In genomic region chr6:148652434-148652833, GRCm38 (mm10) we compare ENCODE assay signal across 22 mouse cellular contexts.
DNase-seq lines count a peak whose midpoint lies in the region; ATAC-seq and TF ChIP-seq lines count a peak whose summit lies in the region.
"Had no signal": no experiment of that assay in that cellular context is flagged by ENCODE, and none has a peak within 500 bp of the region (broad histone marks: within the 10 kb centered on the region; RNA-seq: fewer than 3 reads in every experiment).

No protein-coding gene starts in this region.

- no peak for ATAC-seq in liver, embryonic 14.5 days (ENCODE audit: insufficient read depth)
- no peak for ATAC-seq in liver, embryonic 12.5 days
- ATAC-seq in forebrain, embryonic 16.5 days = peak; percentile 63; the same call in 1 of the 2 replicates
- ATAC-seq in midbrain, postnatal 0 days (ENCODE audit: low FRiP score) = peak; percentile 54
- ATAC-seq in activated CD4-positive, CD25-positive, alpha-beta regulatory T cell, adult 4 months = no peak
- ATAC-seq: hindbrain, postnatal 0 days; Patski had no signal

- H3K9me3 ChIP-seq in liver, embryonic 14.5 days (ENCODE audit: control insufficient read depth, low read length) = no peaks in the 10 kb centered on the region
- no peaks in the 10 kb centered on the region for H3K9me3 ChIP-seq in liver, embryonic 12.5 days (replicated peaks)
- H3K9me3 ChIP-seq in forebrain, embryonic 16.5 days (ENCODE audit: control insufficient read depth, low read length) = no peaks in the 10 kb centered on the region
- no peaks in the 10 kb centered on the region for H3K9me3 ChIP-seq in midbrain, postnatal 0 days (ENCODE audit: low read length)
- H3K9me3 ChIP-seq: embryonic facial prominence, embryonic 10.5 days; heart, embryonic 15.5 days; hindbrain, embryonic 13.5 days had no signal

- H3K4me3 ChIP-seq in liver, embryonic 14.5 days (ENCODE audit: insufficient read depth in 1 of 2, low read depth in 2 of 2, low read length in 2 of 2) = no peak overlapping the region
- no peak overlapping the region for H3K4me3 ChIP-seq in liver, embryonic 12.5 days
- no peak overlapping the region for H3K4me3 ChIP-seq in forebrain, embryonic 16.5 days (replicated peaks; ENCODE audit: low read length)
- H3K4me3 ChIP-seq in midbrain, postnatal 0 days (ENCODE audit: low read depth, low read length) = no peak overlapping the region
- H3K4me3 ChIP-seq: embryonic facial prominence, embryonic 10.5 days; heart, adult 2 months; heart, embryonic 15.5 days; hindbrain, embryonic 13.5 days had no signal

- no peaks in the 10 kb centered on the region for H3K36me3 ChIP-seq in liver, embryonic 14.5 days (replicated peaks; ENCODE audit: control insufficient read depth, insufficient read depth, low read depth)
- H3K36me3 ChIP-seq in liver, embryonic 12.5 days = no peaks in the 10 kb centered on the region
- H3K36me3 ChIP-seq in forebrain, embryonic 16.5 days (ENCODE audit: control insufficient read depth, insufficient read depth) = no peaks in the 10 kb centered on the region
- no peaks in the 10 kb centered on the region for H3K36me3 ChIP-seq in midbrain, postnatal 0 days (ENCODE audit: insufficient read depth, low read length)
- H3K36me3 ChIP-seq: embryonic facial prominence, embryonic 10.5 days; heart, embryonic 15.5 days; hindbrain, embryonic 13.5 days had no signal

- no peak overlapping the region for H3K27ac ChIP-seq in liver, embryonic 14.5 days
- H3K27ac ChIP-seq in liver, embryonic 12.5 days = no peak overlapping the region
- H3K27ac ChIP-seq in forebrain, embryonic 16.5 days (ENCODE audit: low read length) = no peak overlapping the region
- H3K27ac ChIP-seq in midbrain, postnatal 0 days (ENCODE audit: low read depth, low read length) = no peak overlapping the region
- H3K27ac ChIP-seq: embryonic facial prominence, embryonic 10.5 days; heart, adult 2 months; heart, embryonic 15.5 days; hindbrain, embryonic 13.5 days; hindbrain, postnatal 0 days had no signal

- no peak overlapping the region for H3K9ac ChIP-seq in liver, embryonic 14.5 days (replicated peaks)
- no peak overlapping the region for H3K9ac ChIP-seq in liver, embryonic 12.5 days
- H3K9ac ChIP-seq in forebrain, embryonic 16.5 days (replicated peaks; ENCODE audit: low read depth, low read length) = no peak overlapping the region
- no peak overlapping the region for H3K9ac ChIP-seq in midbrain, postnatal 0 days (replicated peaks; ENCODE audit: low read length, poor library complexity, severe bottlenecking)
- H3K9ac ChIP-seq: heart, embryonic 15.5 days; hindbrain, embryonic 13.5 days had no signal

- 52% methylated on average over 4 of the region's 4 CpGs for WGBS in liver, embryonic 14.5 days (ENCODE audit: insufficient replicate concordance)
- WGBS in liver, embryonic 12.5 days (ENCODE audit: insufficient replicate concordance) = 58% methylated on average over 4 of the region's 4 CpGs
- WGBS in forebrain, embryonic 16.5 days = 52% methylated on average over 4 of the region's 4 CpGs
- 32% methylated on average over 4 of the region's 4 CpGs for WGBS in midbrain, postnatal 0 days

- no peaks in the 10 kb centered on the region for H3K27me3 ChIP-seq in liver, embryonic 14.5 days (ENCODE audit: control insufficient read depth, insufficient read depth, low read length)
- H3K27me3 ChIP-seq in liver, embryonic 12.5 days (replicated peaks) = no peaks in the 10 kb centered on the region
- H3K27me3 ChIP-seq in forebrain, embryonic 16.5 days (replicated peaks; ENCODE audit: control insufficient read depth, insufficient read depth, low read length) = no peaks in the 10 kb centered on the region
- H3K27me3 ChIP-seq in midbrain, postnatal 0 days (ENCODE audit: insufficient read depth, low read length) = no peaks in the 10 kb centered on the region
- H3K27me3 ChIP-seq: CH12.LX; heart, embryonic 15.5 days; hindbrain, embryonic 13.5 days; Patski had no signal

- no peak for TF ChIP-seq CTCF in liver, embryonic 14.5 days (IDR thresholded peaks at IDR 0.05; ENCODE audit: low read depth)
- no peak for TF ChIP-seq CTCF in midbrain, postnatal 0 days (IDR thresholded peaks at IDR 0.05)

- no peak for DNase-seq in liver, embryonic 14.5 days (ENCODE audit: low read depth in 3 of 3, low spot score in 3 of 3)
- DNase-seq in retina, embryonic 14.5 days (ENCODE audit: low spot score) = peak; percentile 27
- no peak for DNase-seq in retina, postnatal 1 day
- no peak for DNase-seq in midbrain, postnatal 0 days (ENCODE audit: low spot score)
- no peak for DNase-seq in adrenal gland, adult 18-20 months (ENCODE audit: low spot score in 2 of 2)
- DNase-seq: adrenal gland, postnatal 10 days; cerebellum, adult 18-20 months; cerebellum, adult 9-11 months; cerebellum, postnatal 36 days; gastrocnemius, postnatal 14 days; heart, adult 2 months; heart, postnatal 14 days had no signal

- H3K4me1 ChIP-seq in liver, embryonic 14.5 days (replicated peaks; ENCODE audit: control insufficient read depth in 2 of 2, insufficient read depth in 2 of 2, low read length in 1 of 2) = peaks cover 15 to 19% of the 10 kb centered on the region in 2 experiments
- H3K4me1 ChIP-seq in liver, embryonic 12.5 days = peaks cover 40% of the 10 kb centered on the region
- H3K4me1 ChIP-seq in forebrain, embryonic 16.5 days (replicated peaks; ENCODE audit: control insufficient read depth, insufficient read depth, low read length) = no peaks in the 10 kb centered on the region
- no peaks in the 10 kb centered on the region for H3K4me1 ChIP-seq in midbrain, postnatal 0 days (ENCODE audit: insufficient read depth, low read length)
- H3K4me1 ChIP-seq: embryonic facial prominence, embryonic 10.5 days; heart, embryonic 15.5 days; hindbrain, embryonic 13.5 days had no signal

- no peak overlapping the region for H3K4me2 ChIP-seq in liver, embryonic 14.5 days (ENCODE audit: low read depth)
- H3K4me2 ChIP-seq in liver, embryonic 12.5 days = no peak overlapping the region
- no peak overlapping the region for H3K4me2 ChIP-seq in forebrain, embryonic 16.5 days (ENCODE audit: low read length)
- H3K4me2 ChIP-seq in midbrain, postnatal 0 days (ENCODE audit: low read depth, low read length, poor library complexity, severe bottlenecking) = no peak overlapping the region
- H3K4me2 ChIP-seq: heart, embryonic 11.5 days; heart, embryonic 15.5 days; hindbrain, embryonic 13.5 days had no signal

- TF ChIP-seq EP300 in liver, embryonic 14.5 days (IDR thresholded peaks at IDR 0.05; ENCODE audit: low read depth) = 0 out of 2 replicates have a peak, but pooled peaks have one; percentile 17

Comparison
In these comparisons a context has a peak if more than half of its experiments do, and no peak if none do; other contexts are left out.
1. ATAC-seq: peak in forebrain, embryonic 16.5 days (single experiment) and midbrain, postnatal 0 days (single experiment); none in liver, embryonic 14.5 days (single experiment), liver, embryonic 12.5 days (single experiment) and activated CD4-positive, CD25-positive, alpha-beta regulatory T cell, adult 4 months (single experiment).